31 mouse cellular contexts compared by ENCODE assay signal in the genomic region with DNA sequence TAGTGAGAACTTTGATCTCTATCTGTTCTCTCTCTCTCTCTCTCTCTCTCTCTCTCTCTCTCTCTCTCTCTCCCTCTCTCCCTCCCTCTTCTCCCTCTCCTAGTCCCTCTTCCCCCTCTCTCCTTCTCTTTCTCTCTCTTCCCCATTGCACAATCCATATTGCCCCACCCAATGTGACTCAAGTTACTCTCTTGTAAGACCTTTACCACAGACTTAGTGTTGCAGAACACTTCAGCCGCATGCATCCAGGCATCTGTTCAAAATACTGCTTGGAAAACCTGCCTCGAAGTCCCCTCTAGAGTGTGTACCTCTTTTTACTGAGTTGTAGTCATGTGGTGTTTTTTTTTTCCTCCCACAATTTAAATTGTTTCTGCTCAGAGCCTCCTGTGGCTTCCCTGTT. TPM values are rescaled to one million over a fixed set of nuclear protein-coding genes. Genes with fewer than 3 reads are reported as not detected.
DNase-seq lines count a peak whose midpoint lies in the region; ATAC-seq and TF ChIP-seq lines count a peak whose summit lies in the region.
"Had no signal": no experiment of that assay in that cellular context is flagged by ENCODE, and none has a peak within 500 bp of the region (broad histone marks: within the 10 kb centered on the region; RNA-seq: fewer than 3 reads in every experiment).

No protein-coding gene starts in this region.

- peaks cover 43% of the 10 kb centered on the region for H3K4me1 ChIP-seq in hindbrain, embryonic 13.5 days (replicated peaks)
- 0 out of 2 replicates have a peak, but pooled peaks cover 11% of the 10 kb centered on the region for H3K4me1 ChIP-seq in hindbrain, embryonic 11.5 days (replicated peaks; ENCODE audit: control insufficient read depth, insufficient read depth, low read length)
- peaks cover 10% of the 10 kb centered on the region for H3K4me1 ChIP-seq in forebrain, postnatal 0 days (ENCODE audit: insufficient read depth)

- POLR2A ChIA-PET in Patski (lab: Charles Lee), result interaction anchor here (1.2 kb wide), 1 partner anchor 91 kb away, joined by 3 read pairs; no protein-coding TSS in a partner anchor

- no peak overlapping the region for H3K4me3 ChIP-seq in hindbrain, embryonic 13.5 days
- H3K4me3 ChIP-seq in hindbrain, embryonic 11.5 days (ENCODE audit: low read depth, low read length), result no peak overlapping the region
- H3K4me3 ChIP-seq in forebrain, postnatal 0 days (ENCODE audit: low read depth, low read length), result no peak overlapping the region
- H3K4me3 ChIP-seq: embryonic facial prominence, embryonic 13.5 days; forebrain, embryonic 15.5 days; limb, embryonic 12.5 days; liver, embryonic 12.5 days; stomach, embryonic 15.5 days had no signal

- H3K9ac ChIP-seq in hindbrain, embryonic 13.5 days, result no peak overlapping the region
- no peak overlapping the region for H3K9ac ChIP-seq in hindbrain, embryonic 11.5 days (ENCODE audit: low read depth, low read length)
- H3K9ac ChIP-seq in forebrain, postnatal 0 days, result no peak overlapping the region
- H3K9ac ChIP-seq: embryonic facial prominence, embryonic 13.5 days; forebrain, embryonic 15.5 days; limb, embryonic 12.5 days; liver, embryonic 12.5 days; stomach, embryonic 15.5 days had no signal

- WGBS in hindbrain, embryonic 13.5 days, result 86% methylated on average over 2 of the region's 2 CpGs
- 75% methylated on average over 2 of the region's 2 CpGs for WGBS in hindbrain, embryonic 11.5 days
- WGBS in forebrain, postnatal 0 days, result 68% methylated on average over 2 of the region's 2 CpGs

- H3K27me3 ChIP-seq in hindbrain, embryonic 13.5 days, result no peaks in the 10 kb centered on the region
- no peaks in the 10 kb centered on the region for H3K27me3 ChIP-seq in hindbrain, embryonic 11.5 days (ENCODE audit: control insufficient read depth, insufficient read depth, low read length)
- H3K27me3 ChIP-seq in Patski, result peaks cover 4% of the 10 kb centered on the region
- H3K27me3 ChIP-seq in forebrain, postnatal 0 days (ENCODE audit: insufficient read depth, low read length), result no peaks in the 10 kb centered on the region
- H3K27me3 ChIP-seq: forebrain, embryonic 15.5 days; stomach, embryonic 15.5 days had no signal

- no peak for ATAC-seq in hindbrain, embryonic 13.5 days (ENCODE audit: low FRiP score)
- no peak for ATAC-seq in hindbrain, embryonic 11.5 days (ENCODE audit: low FRiP score)
- peak; percentile 60 for ATAC-seq in Patski
- no peak for ATAC-seq in forebrain, postnatal 0 days
- ATAC-seq: forebrain, embryonic 15.5 days; liver, embryonic 12.5 days had no signal

- DNase-seq in hindbrain, embryonic 11.5 days (ENCODE audit: low spot score), result no peak
- DNase-seq in 3134 (ENCODE audit: extremely low read depth, insufficient read length, low spot score) (peak; percentile 20), Patski (ENCODE audit: low read depth, low spot score) (no peak)
- peak; percentile 51 for DNase-seq in fat pad, adult 2 months (ENCODE audit: extremely low read depth, low read depth, low spot score)
- no peak for DNase-seq in left cerebral cortex, adult 11 months (ENCODE audit: low spot score)
- DNase-seq in forebrain, postnatal 0 days, result no peak
- no peak for DNase-seq in thymus, adult 18-20 months
- DNase-seq: adrenal gland, adult 2 months; B cell, adult 2 months; cerebellum, adult 18-20 months; cerebellum, postnatal 14 days; gastrocnemius, postnatal 10 days; heart, adult 11 months; kidney, adult 18-20 months; lung, adult 2 months; right cerebral cortex, postnatal 4 days; thymus, postnatal 4 days had no signal

- in situ Hi-C loops in Patski (cut with MboI; ENCODE audit: low pct_unique_long_range_greater_than_20kb), result loop anchor here (25.0 kb wide), 1 partner anchor 546 kb away; no protein-coding TSS in a partner anchor

- H3K27ac ChIP-seq in hindbrain, embryonic 13.5 days, result peak overlapping the region; percentile 53; the same call in 1 of the 2 replicates
- H3K27ac ChIP-seq in hindbrain, embryonic 11.5 days (ENCODE audit: low read depth, low read length), result no peak overlapping the region
- H3K27ac ChIP-seq in forebrain, postnatal 0 days (ENCODE audit: low read depth, low read length), result no peak overlapping the region
- H3K27ac ChIP-seq: embryonic facial prominence, embryonic 13.5 days; forebrain, embryonic 15.5 days; limb, embryonic 12.5 days; liver, embryonic 12.5 days; stomach, embryonic 15.5 days had no signal

- H3K36me3 ChIP-seq in hindbrain, embryonic 13.5 days, result no peaks in the 10 kb centered on the region
- no peaks in the 10 kb centered on the region for H3K36me3 ChIP-seq in hindbrain, embryonic 11.5 days (ENCODE audit: control insufficient read depth, insufficient read depth, low read length)
- H3K36me3 ChIP-seq in forebrain, postnatal 0 days (ENCODE audit: insufficient read depth), result no peaks in the 10 kb centered on the region
- H3K36me3 ChIP-seq: embryonic facial prominence, embryonic 13.5 days; forebrain, embryonic 15.5 days; limb, embryonic 12.5 days; liver, embryonic 12.5 days; stomach, embryonic 15.5 days had no signal

- H3K4me2 ChIP-seq in hindbrain, embryonic 13.5 days, result no peak overlapping the region
- no peak overlapping the region for H3K4me2 ChIP-seq in hindbrain, embryonic 11.5 days (replicated peaks; ENCODE audit: low read depth, low read length)
- no peak overlapping the region for H3K4me2 ChIP-seq in forebrain, postnatal 0 days (ENCODE audit: low read depth)
- H3K4me2 ChIP-seq: embryonic facial prominence, embryonic 13.5 days; forebrain, embryonic 15.5 days; heart, embryonic 11.5 days; limb, embryonic 12.5 days; liver, embryonic 12.5 days; stomach, embryonic 15.5 days had no signal

- no peak for TF ChIP-seq CTCF in Patski (IDR thresholded peaks at IDR 0.05)
- no peak for TF ChIP-seq CTCF in forebrain, postnatal 0 days (IDR thresholded peaks at IDR 0.05; ENCODE audit: low read depth)

- H3K9me3 ChIP-seq in hindbrain, embryonic 13.5 days, result no peaks in the 10 kb centered on the region
- no peaks in the 10 kb centered on the region for H3K9me3 ChIP-seq in hindbrain, embryonic 11.5 days (ENCODE audit: control insufficient read depth, low read length)
- no peaks in the 10 kb centered on the region for H3K9me3 ChIP-seq in forebrain, postnatal 0 days (ENCODE audit: low read length)
- H3K9me3 ChIP-seq: embryonic facial prominence, embryonic 13.5 days; forebrain, embryonic 15.5 days; limb, embryonic 12.5 days; liver, embryonic 12.5 days; stomach, embryonic 15.5 days had no signal

- CTCF ChIA-PET in Patski (lab: Charles Lee), result interaction anchor here (0.9 kb wide), 1 partner anchor 109 kb away, joined by 3 read pairs; no protein-coding TSS in a partner anchor

RNA-seq across cellular contexts. Expression of gene Gm21915, which starts 29.1 kb away (rescaled TPM):
- not detected in 2 replicates for polyA plus RNA-seq in hindbrain, embryonic 13.5 days (2015; fragmentation: Nextera tagmentation; extraction: Ambion mirVana)
- polyA plus RNA-seq in hindbrain, embryonic 11.5 days (2014; fragmentation: Nextera tagmentation; extraction: Ambion mirVana), result not detected in 2 replicates
- polyA plus RNA-seq in Patski (2021), result not detected
- total RNA-seq in forebrain, postnatal 0 days (2014; rRNA removed), result not detected in 2 replicates
- polyA plus RNA-seq in forebrain, postnatal 0 days (2015; fragmentation: Nextera tagmentation; extraction: Ambion mirVana), result not detected in 2 replicates
- total RNA-seq: adrenal gland, adult 2 months; gastrocnemius, postnatal 10 days; hematopoietic stem cell, adult 5-6 weeks; layer of hippocampus, postnatal 14 days; left cerebral cortex, postnatal 10 days had no signal
- polyA plus RNA-seq: adrenal gland, adult 2 months; embryonic facial prominence, embryonic 13.5 days; forebrain, embryonic 15.5 days; heart, embryonic 11.5 days; heart, postnatal 0 days; kidney, embryonic 16.5 days; large intestine, adult 2 months; limb, embryonic 12.5 days; liver, embryonic 12.5 days; lung, adult 2 months; neural tube, embryonic 14.5 days; stomach, embryonic 15.5 days had no signal

RNA-seq across cellular contexts. Expression of gene Clmp, which starts 44.4 kb away (rescaled TPM):
- polyA plus RNA-seq in hindbrain, embryonic 13.5 days (2015; fragmentation: Nextera tagmentation; extraction: Ambion mirVana), result 46.6 and 47.1 TPM in 2 replicates
- polyA plus RNA-seq in hindbrain, embryonic 11.5 days (2014; fragmentation: Nextera tagmentation; extraction: Ambion mirVana), result 44.1 and 45.6 TPM in 2 replicates
- 0.06 TPM for polyA plus RNA-seq in Patski (2021)
- 68.5 and 75.4 TPM in 2 replicates for total RNA-seq in forebrain, postnatal 0 days (2014; rRNA removed)
- polyA plus RNA-seq in forebrain, postnatal 0 days (2015; fragmentation: Nextera tagmentation; extraction: Ambion mirVana), result 49.4 and 53.5 TPM in 2 replicates

Comparison
In these comparisons a context has a peak if more than half of its experiments do, and no peak if none do; other contexts are left out.
1. DNase-seq: peak in 3134 (single experiment) and fat pad, adult 2 months (single experiment); none in hindbrain, embryonic 11.5 days (single experiment), Patski (single experiment), left cerebral cortex, adult 11 months (single experiment), forebrain, postnatal 0 days (single experiment) and thymus, adult 18-20 months (0 of 2).
2. RNA of gene Clmp, which starts 44.4 kb away (polyA plus RNA-seq): 49.4 to 53.5 TPM in forebrain, postnatal 0 days, 46.6 to 47.1 TPM in hindbrain, embryonic 13.5 days and 44.1 to 45.6 TPM in hindbrain, embryonic 11.5 days; 0.06 TPM in Patski (single experiment); every median in the first group is over 10 times any median in the second.